Mouse (Mus musculus) forebrain, embryonic 15.5 days (tissue): Measurements from ENCODE around the gene Sbk2. TPM values are rescaled to one million over a fixed set of nuclear protein-coding genes. Genes with fewer than 3 reads are reported as not detected.

Experiments used
- ATAC-seq: fragments of 200-750 bp; cut with Nextera tagmentation; replicated peaks from 2 replicates; pipeline ENCODE4 v1.8.0; 2017; ENCODE audit warnings: mild to moderate bottlenecking, moderate TSS enrichment, moderate library complexity
- H3K27ac ChIP-seq: fragments of 300-500 bp; sonication (generic); replicated peaks from 2 replicates; pipeline ENCODE4 v1.5.1; 2015; ENCODE audit warnings: mild to moderate bottlenecking, inconsistent platforms
- H3K27me3 ChIP-seq: fragments of 300-500 bp; sonication (generic); 2 replicates; pipeline ENCODE4 v1.6.1; 2015; ENCODE audit warnings: inconsistent platforms
- H3K36me3 ChIP-seq: fragments of 300-500 bp; sonication (generic); 2 replicates; pipeline ENCODE4 v1.6.1; 2015; ENCODE audit warnings: mild to moderate bottlenecking, inconsistent platforms
- H3K4me1 ChIP-seq: fragments of 300-500 bp; sonication (generic); 2 replicates; pipeline ENCODE4 v1.6.1; 2015; ENCODE audit warnings: inconsistent platforms
- H3K4me2 ChIP-seq: fragments of 300-500 bp; sonication (generic); replicated peaks from 2 replicates; pipeline ENCODE4 v1.6.1; 2015; ENCODE audit warnings: mild to moderate bottlenecking, inconsistent platforms
- H3K4me3 ChIP-seq: fragments of 300-500 bp; sonication (generic); 2 replicates; pipeline ENCODE4 v1.5.1; 2015; ENCODE audit warnings: mild to moderate bottlenecking, inconsistent platforms
- H3K9ac ChIP-seq: fragments of 300-500 bp; sonication (generic); replicated peaks from 2 replicates; pipeline ENCODE4 v1.6.1; 2015; ENCODE audit warnings: mild to moderate bottlenecking, inconsistent platforms
- H3K9me3 ChIP-seq: fragments of 300-500 bp; sonication (generic); 2 replicates; pipeline ENCODE4 v1.6.1; 2016; ENCODE audit warnings: inconsistent platforms
- WGBS: fragments of 180-500 bp; shearing (Covaris S2); methylation state at CpG from one replicate; pipeline ENCODE4 v1.1.7; 2015; ENCODE audit warnings: mixed read lengths; 5-methylcytosine and 5-hydroxymethylcytosine counted together
- polyA plus RNA-seq: library from polyadenylated mRNA; unstranded; fragments of >200 nt; fragmentation: Nextera tagmentation; extraction: Ambion mirVana; gene quantifications from 2 replicates; pipeline ENCODE4 v1.2.1, GENCODE M21; 2015

Gene Sbk2
- polyA plus RNA-seq, 1 experiment from 2014 or later: not detected

- Histone ChIP-seq H3K9me3 (no peaks in the 10 kb centered on the region), H3K27ac (no peak overlapping the region), H3K9ac (no peak overlapping the region), H3K4me1 (peaks cover 5% of the 10 kb centered on the region; the same call in 1 of the 2 replicates), H3K36me3 (peaks cover 18% of the 10 kb centered on the region), H3K4me2 (no peak overlapping the region), H3K27me3 (no peaks in the 10 kb centered on the region), H3K4me3 (no peak overlapping the region)
- no peak for ATAC-seq
- 74% methylated on average over 2 of the region's 2 CpGs for WGBS
Measured at GRCm38 (mm10) chr7:4988250-4988649, 24.0 kb upstream of the Sbk2 start.

GRCm38 (mm10) chr7:4976832-4977231 is 12.6 kb upstream of the Sbk2 start:
- no peak overlapping the region for H3K27ac ChIP-seq
- H3K27me3 ChIP-seq: no peaks in the 10 kb centered on the region
- no peaks in the 10 kb centered on the region for H3K36me3 ChIP-seq
- H3K4me1 ChIP-seq: no peaks in the 10 kb centered on the region
- 90% methylated on average over 7 of the region's 7 CpGs for WGBS
- H3K4me2 ChIP-seq: no peak overlapping the region
- ATAC-seq: no peak
- H3K4me3 ChIP-seq: no peak overlapping the region
- H3K9me3 ChIP-seq: no peaks in the 10 kb centered on the region
- no peak overlapping the region for H3K9ac ChIP-seq

GRCm38 (mm10) chr7:4975455-4975854 is 11.2 kb upstream of the Sbk2 start:
- Histone ChIP-seq H3K4me3 (no peak overlapping the region), H3K9ac (no peak overlapping the region), H3K36me3 (no peaks in the 10 kb centered on the region), H3K9me3 (no peaks in the 10 kb centered on the region), H3K27ac (no peak overlapping the region), H3K4me1 (no peaks in the 10 kb centered on the region), H3K4me2 (no peak overlapping the region), H3K27me3 (no peaks in the 10 kb centered on the region)
- WGBS: 71% methylated on average over 4 of the region's 4 CpGs
- no peak for ATAC-seq

- Histone ChIP-seq H3K4me1 (no peaks in the 10 kb centered on the region), H3K4me2 (no peak overlapping the region), H3K9ac (no peak overlapping the region), H3K9me3 (no peaks in the 10 kb centered on the region), H3K36me3 (no peaks in the 10 kb centered on the region), H3K27ac (no peak overlapping the region), H3K4me3 (no peak overlapping the region), H3K27me3 (no peaks in the 10 kb centered on the region)
- ATAC-seq: no peak
- 84% methylated on average over 18 of the region's 18 CpGs for WGBS
Measured at GRCm38 (mm10) chr7:4972321-4973047, 8.3 kb upstream of the Sbk2 start.

- no peak overlapping the region for H3K9ac ChIP-seq
- no peaks in the 10 kb centered on the region for H3K27me3 ChIP-seq
- H3K4me1 ChIP-seq: no peaks in the 10 kb centered on the region
- H3K36me3 ChIP-seq: no peaks in the 10 kb centered on the region
- no peak overlapping the region for H3K27ac ChIP-seq
- H3K9me3 ChIP-seq: no peaks in the 10 kb centered on the region
- ATAC-seq: no peak
- 28% methylated on average over 7 of the region's 7 CpGs for WGBS
- H3K4me2 ChIP-seq: no peak overlapping the region
- H3K4me3 ChIP-seq: no peak overlapping the region
Measured at GRCm38 (mm10) chr7:4971710-4972109, 7.5 kb upstream of the Sbk2 start.

GRCm38 (mm10) chr7:4971068-4971467 is 6.9 kb upstream of the Sbk2 start, which contains the start of gene Sbk3:
Gene Sbk3 (minus strand): TSS chr7:4971168.
- H3K27ac ChIP-seq: no peak within 1 kb of the TSS
- 40% methylated on average over 6 of the region's 6 CpGs for WGBS
- ATAC-seq: no peak
- H3K9ac ChIP-seq: no peak within 1 kb of the TSS
- H3K9me3 ChIP-seq: no peaks in the 10 kb centered on the region
- no peaks in the 10 kb centered on the region for H3K27me3 ChIP-seq
- H3K4me1 ChIP-seq: no peaks in the 10 kb centered on the region
- H3K36me3 ChIP-seq: no peaks in the 10 kb centered on the region
- H3K4me2 ChIP-seq: no peak within 1 kb of the TSS
- no peak within 1 kb of the TSS for H3K4me3 ChIP-seq

- no peaks in the 10 kb centered on the region for H3K9me3 ChIP-seq
- ATAC-seq: no peak
- 88% methylated on average over 5 of the region's 5 CpGs for WGBS
Measured at GRCm38 (mm10) chr7:4964988-4965387, 782 bp upstream of the Sbk2 start.

GRCm38 (mm10) chr7:4963527-4963926 is 679 bp downstream of the Sbk2 start:
- Histone ChIP-seq H3K36me3 (no peaks in the 10 kb centered on the region), H3K9me3 (no peaks in the 10 kb centered on the region), H3K9ac (no peak overlapping the region), H3K27me3 (no peaks in the 10 kb centered on the region), H3K4me1 (no peaks in the 10 kb centered on the region), H3K4me2 (no peak overlapping the region), H3K4me3 (no peak overlapping the region), H3K27ac (no peak overlapping the region)
- 71% methylated on average over 5 of the region's 5 CpGs for WGBS
- no peak for ATAC-seq

More at GRCm38 (mm10) chr7:4964988-4965387, 782 bp upstream of the Sbk2 start:
- Histone ChIP-seq H3K4me1 (no peaks in the 10 kb centered on the region), H3K27me3 (no peaks in the 10 kb centered on the region), H3K27ac (no peak overlapping the region), H3K36me3 (no peaks in the 10 kb centered on the region), H3K4me2 (no peak overlapping the region), H3K9ac (no peak overlapping the region), H3K4me3 (no peak overlapping the region)

GRCm38 (mm10) chr7:4957361-4957760 is 6.8 kb downstream of the Sbk2 start:
- Histone ChIP-seq H3K9ac (no peak overlapping the region), H3K9me3 (no peaks in the 10 kb centered on the region), H3K36me3 (no peaks in the 10 kb centered on the region), H3K4me3 (no peak overlapping the region), H3K4me2 (no peak overlapping the region), H3K27ac (no peak overlapping the region), H3K27me3 (no peaks in the 10 kb centered on the region), H3K4me1 (peaks cover 4% of the 10 kb centered on the region; the same call in 1 of the 2 replicates)
- ATAC-seq: no peak
- WGBS: 85% methylated on average over 10 of the region's 10 CpGs

GRCm38 (mm10) chr7:4953815-4954445 is 10.3 kb downstream of the Sbk2 start:
- H3K9ac ChIP-seq: no peak overlapping the region
- H3K9me3 ChIP-seq: no peaks in the 10 kb centered on the region
- ATAC-seq: no peak
- peaks cover 4% of the 10 kb centered on the region; the same call in 1 of the 2 replicates for H3K4me1 ChIP-seq
- H3K36me3 ChIP-seq: no peaks in the 10 kb centered on the region
- H3K27ac ChIP-seq: no peak overlapping the region
- no peak overlapping the region for H3K4me2 ChIP-seq
- no peak overlapping the region for H3K4me3 ChIP-seq
- no peaks in the 10 kb centered on the region for H3K27me3 ChIP-seq
- WGBS: 32% methylated on average over 10 of the region's 10 CpGs

- Histone ChIP-seq H3K36me3 (no peaks in the 10 kb centered on the region), H3K4me2 (no peak overlapping the region), H3K27me3 (no peaks in the 10 kb centered on the region), H3K9ac (no peak overlapping the region), H3K4me1 (peaks cover 4% of the 10 kb centered on the region; the same call in 1 of the 2 replicates), H3K9me3 (no peaks in the 10 kb centered on the region), H3K4me3 (no peak overlapping the region), H3K27ac (no peak overlapping the region)
- 87% methylated on average over 19 of the region's 19 CpGs for WGBS
- no peak for ATAC-seq
Measured at GRCm38 (mm10) chr7:4950561-4951342, 13.5 kb downstream of the Sbk2 start.

- ATAC-seq: no peak
- Histone ChIP-seq H3K27me3 (no peaks in the 10 kb centered on the region), H3K9me3 (no peaks in the 10 kb centered on the region), H3K4me3 (no peak overlapping the region), H3K36me3 (no peaks in the 10 kb centered on the region), H3K9ac (no peak overlapping the region), H3K4me1 (0 out of 2 replicates have a peak, but pooled peaks cover 1% of the 10 kb centered on the region), H3K4me2 (no peak overlapping the region), H3K27ac (no peak overlapping the region)
- WGBS: 83% methylated on average over 6 of the region's 6 CpGs
Measured at GRCm38 (mm10) chr7:4948386-4948785, 15.8 kb downstream of the Sbk2 start.
